ENCODE assay signal across 21 mouse cellular contexts in the genomic region with DNA sequence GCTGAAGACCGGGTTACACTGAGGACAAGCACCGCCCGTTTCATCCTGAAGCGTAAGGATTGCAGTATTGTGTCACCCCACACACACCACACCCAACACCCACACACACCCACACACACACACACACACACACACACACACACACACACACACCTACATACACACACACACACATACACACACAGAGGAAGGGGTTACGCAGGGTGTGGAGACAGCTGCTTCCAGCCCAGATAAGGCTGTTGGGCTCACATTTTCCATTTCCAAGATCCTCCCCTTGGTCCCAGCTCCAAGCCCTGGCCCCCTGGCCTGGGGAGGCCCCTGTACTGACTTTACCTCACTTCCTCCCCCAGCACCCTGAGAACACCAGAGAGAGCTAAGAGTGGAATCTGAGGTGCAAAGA. TPM values are rescaled to one million over a fixed set of nuclear protein-coding genes. Genes with fewer than 3 reads are reported as not detected.
DNase-seq lines count a peak whose midpoint lies in the region; ATAC-seq and TF ChIP-seq lines count a peak whose summit lies in the region.
"Had no signal": no experiment of that assay in that cellular context is flagged by ENCODE, and none has a peak within 500 bp of the region (broad histone marks: within the 10 kb centered on the region; RNA-seq: fewer than 3 reads in every experiment).

No protein-coding gene starts in this region.

- H3K36me3 ChIP-seq in CH12.LX (replicated peaks in 1 of 2; ENCODE audit: control insufficient read depth in 1 of 2, insufficient read depth in 1 of 2, low read length in 1 of 2): no peaks in the 10 kb centered on the region
- no peaks in the 10 kb centered on the region for H3K36me3 ChIP-seq in heart, embryonic 10.5 days
- H3K36me3 ChIP-seq in heart, postnatal 0 days (replicated peaks; ENCODE audit: control insufficient read depth, insufficient read depth, low read length): no peaks in the 10 kb centered on the region
- H3K36me3 ChIP-seq in hindbrain, embryonic 13.5 days: no peaks in the 10 kb centered on the region
- H3K36me3 ChIP-seq: embryonic facial prominence, embryonic 13.5 days had no signal

- DNase-seq in heart, adult 11 months: peak; percentile 99
- no peak for DNase-seq in heart, adult 8-10 months (ENCODE audit: low spot score)
- DNase-seq in CH12.LX (ENCODE audit: extremely low read depth): peak; percentile 15
- DNase-seq in heart, embryonic 10.5 days (ENCODE audit: low spot score): no peak
- peak; percentile 71 for DNase-seq in heart, postnatal 0 days (ENCODE audit: low spot score)
- no peak for DNase-seq in embryo, embryonic 10 days (ENCODE audit: low spot score)
- DNase-seq in kidney, postnatal 10 days: no peak
- DNase-seq: cerebellum, adult 9-11 months; forebrain, postnatal 0 days; lung, adult 18-20 months; lung, postnatal 36 days; right cerebral cortex, postnatal 4 days had no signal

- no peak overlapping the region for H3K9ac ChIP-seq in CH12.LX (ENCODE audit: insufficient read depth, low read depth)
- H3K9ac ChIP-seq in heart, postnatal 0 days (replicated peaks; ENCODE audit: low read depth, low read length): no peak overlapping the region
- no peak overlapping the region for H3K9ac ChIP-seq in hindbrain, embryonic 13.5 days
- H3K9ac ChIP-seq: embryonic facial prominence, embryonic 13.5 days; forebrain, postnatal 0 days had no signal

- peaks cover 47% of the 10 kb centered on the region for H3K27me3 ChIP-seq in CH12.LX (replicated peaks)
- H3K27me3 ChIP-seq in heart, embryonic 10.5 days (ENCODE audit: insufficient read depth, poor library complexity, severe bottlenecking): no peaks in the 10 kb centered on the region
- H3K27me3 ChIP-seq in heart, postnatal 0 days (ENCODE audit: control insufficient read depth, insufficient read depth, low read length): no peaks in the 10 kb centered on the region
- peaks cover 26% of the 10 kb centered on the region for H3K27me3 ChIP-seq in hindbrain, embryonic 13.5 days

- ATAC-seq in heart, postnatal 0 days (ENCODE audit: insufficient read depth, low read depth): peak; percentile 74
- ATAC-seq in hindbrain, embryonic 13.5 days (ENCODE audit: low FRiP score): no peak
- ATAC-seq: forebrain, postnatal 0 days; hindbrain, postnatal 0 days; intestine, postnatal 0 days had no signal

- in situ Hi-C loops in CH12.LX (cut with MboI; ENCODE audit: low pct_ligation_motif_present, low pct_unique_long_range_greater_than_20kb, low sequenced_read_pairs): no loop called here

- no peak for TF ChIP-seq POLR2A in CH12.LX (IDR thresholded peaks at IDR 0.05; ENCODE audit: low read depth, low read length)

- H3K4me1 ChIP-seq in CH12.LX (ENCODE audit: control insufficient read depth in 1 of 2, insufficient read depth in 2 of 2): peaks cover 0 to 13% of the 10 kb centered on the region in 2 experiments; a peak in 2 of 4 replicates
- H3K4me1 ChIP-seq in heart, embryonic 10.5 days: peaks cover 69% of the 10 kb centered on the region
- peaks cover 51% of the 10 kb centered on the region for H3K4me1 ChIP-seq in heart, postnatal 0 days (ENCODE audit: control insufficient read depth, insufficient read depth)
- H3K4me1 ChIP-seq in hindbrain, embryonic 13.5 days (replicated peaks): peaks cover 10% of the 10 kb centered on the region

- H3K79me2 ChIP-seq in CH12.LX (replicated peaks; ENCODE audit: control insufficient read depth, extremely low read depth, insufficient read depth, poor library complexity, severe bottlenecking): no peaks in the 10 kb centered on the region

- no peak for TF ChIP-seq RAD21 in CH12.LX (IDR thresholded peaks at IDR 0.05; ENCODE audit: low read depth, low read length)

- TF ChIP-seq EP300 in CH12.LX (IDR thresholded peaks at IDR 0.05; ENCODE audit: low read length): no peak
- peak; percentile 99 for TF ChIP-seq EP300 in heart, postnatal 0 days (IDR thresholded peaks at IDR 0.05; ENCODE audit: low read depth)

- 29% methylated on average over 5 of the region's 5 CpGs for WGBS in heart, embryonic 10.5 days
- WGBS in heart, postnatal 0 days: 58% methylated on average over 5 of the region's 5 CpGs
- 95% methylated on average over 5 of the region's 5 CpGs for WGBS in hindbrain, embryonic 13.5 days

- dilution Hi-C loops in CH12.LX (cut with MboI; ENCODE audit: extremely low pct_ligation_motif_present, extremely low pct_unique_long_range_greater_than_20kb, low sequenced_read_pairs): no loop called here

- H3K4me2 ChIP-seq in CH12.LX (ENCODE audit: insufficient read depth, low read depth, poor library complexity, severe bottlenecking): no peak overlapping the region
- no peak overlapping the region for H3K4me2 ChIP-seq in heart, postnatal 0 days (ENCODE audit: low read depth, low read length)
- no peak overlapping the region for H3K4me2 ChIP-seq in hindbrain, embryonic 13.5 days
- H3K4me2 ChIP-seq: embryonic facial prominence, embryonic 13.5 days had no signal

- H3K9me3 ChIP-seq in CH12.LX (replicated peaks; ENCODE audit: low read length): no peaks in the 10 kb centered on the region
- no peaks in the 10 kb centered on the region for H3K9me3 ChIP-seq in heart, embryonic 10.5 days
- no peaks in the 10 kb centered on the region for H3K9me3 ChIP-seq in heart, postnatal 0 days (replicated peaks; ENCODE audit: control insufficient read depth, low read length)
- H3K9me3 ChIP-seq in hindbrain, embryonic 13.5 days: no peaks in the 10 kb centered on the region
- H3K9me3 ChIP-seq: embryonic facial prominence, embryonic 13.5 days had no signal

- H3K27ac ChIP-seq in CH12.LX (ENCODE audit: insufficient read depth, low read depth): no peak overlapping the region
- H3K27ac ChIP-seq in heart, embryonic 10.5 days: peak overlapping the region; percentile 93
- H3K27ac ChIP-seq in heart, postnatal 0 days (ENCODE audit: low read depth): peak overlapping the region; percentile 82
- H3K27ac ChIP-seq in hindbrain, embryonic 13.5 days: no peak overlapping the region
- H3K27ac ChIP-seq: embryonic facial prominence, embryonic 13.5 days; hindbrain, postnatal 0 days; stomach, postnatal 0 days had no signal

- no peak for TF ChIP-seq CTCF in CH12.LX (conservative IDR thresholded peaks at IDR 0.05 in 1 of 2, IDR thresholded peaks at IDR 0.05 in 1 of 2; ENCODE audit: low read depth in 2 of 2, low read length in 2 of 2)
- no peak for TF ChIP-seq CTCF in heart, postnatal 0 days (IDR thresholded peaks at IDR 0.05; ENCODE audit: low read depth)

- no peak overlapping the region for H3K4me3 ChIP-seq in CH12.LX (replicated peaks in 1 of 3; ENCODE audit: low read depth in 2 of 3, low read length in 2 of 3, poor library complexity in 1 of 3)
- no peak overlapping the region for H3K4me3 ChIP-seq in heart, embryonic 10.5 days
- no peak overlapping the region for H3K4me3 ChIP-seq in heart, postnatal 0 days (ENCODE audit: low read depth, low read length)
- no peak overlapping the region for H3K4me3 ChIP-seq in hindbrain, embryonic 13.5 days
- H3K4me3 ChIP-seq: embryonic facial prominence, embryonic 13.5 days had no signal

TF ChIP-seq in CH12.LX, 34 proteins besides CTCF, POLR2A, EP300 and RAD21:
- TF ChIP-seq NRF1 (IDR thresholded peaks at IDR 0.05; ENCODE audit: low read depth, low read length) (no peak), MEF2A (IDR thresholded peaks at IDR 0.05; ENCODE audit: borderline replicate concordance, low read depth, low read length) (peak; percentile 29; the same call in 1 of the 2 replicates)

RNA-seq across cellular contexts. Expression of a gene that starts 5.2 kb away (rescaled TPM):
- 10 to 100 TPM; 13.6 to 18.9 (median 16.5) TPM for total RNA-seq in heart, adult 8-10 months (2022)
- total RNA-seq in CH12.LX (2012; rRNA removed) (0.25 and 0.47 TPM in 2 replicates), CH12.LX (2014; rRNA removed) (0.26 and 0.47 TPM in 2 replicates)
- polyA plus RNA-seq in CH12.LX (2012; ENCODE audit: insufficient read length, low read depth): 0.10 TPM in 1 of 2 replicates, not detected in the other
- 148 and 184 TPM in 2 replicates for polyA plus RNA-seq in heart, embryonic 10.5 days (2016; fragmentation: Nextera tagmentation; extraction: Ambion mirVana)
- total RNA-seq in heart, postnatal 0 days (2014; rRNA removed; ENCODE audit: low replicate concordance): 88.5 and 93.0 TPM in 2 replicates
- polyA plus RNA-seq in heart, postnatal 0 days (2015; fragmentation: Nextera tagmentation; extraction: Ambion mirVana): 72.9 and 79.2 TPM in 2 replicates
- 6.2 and 6.4 TPM in 2 replicates for polyA plus RNA-seq in hindbrain, embryonic 13.5 days (2015; fragmentation: Nextera tagmentation; extraction: Ambion mirVana)

RNA-seq across cellular contexts. Expression of a gene that starts 18.7 kb away (rescaled TPM):
- under 1 TPM in 2 of 4 experiments, not detected in 2; 0.32 to 0.44 TPM for total RNA-seq in heart, adult 8-10 months (2022)
- total RNA-seq in CH12.LX (2012; rRNA removed) (0.13 TPM in 2 replicates), CH12.LX (2014; rRNA removed) (not detected in 2 replicates)
- 0.19 TPM in 1 of 2 replicates, not detected in the other for polyA plus RNA-seq in CH12.LX (2012; ENCODE audit: insufficient read length, low read depth)
- not detected in 2 replicates for polyA plus RNA-seq in heart, embryonic 10.5 days (2016; fragmentation: Nextera tagmentation; extraction: Ambion mirVana)
- total RNA-seq in heart, postnatal 0 days (2014; rRNA removed; ENCODE audit: low replicate concordance): 5.3 TPM in 1 of 2 replicates, not detected in the other
- 0.05 TPM in 1 of 2 replicates, not detected in the other for polyA plus RNA-seq in heart, postnatal 0 days (2015; fragmentation: Nextera tagmentation; extraction: Ambion mirVana)
- not detected in 2 replicates for polyA plus RNA-seq in hindbrain, embryonic 13.5 days (2015; fragmentation: Nextera tagmentation; extraction: Ambion mirVana)
- total RNA-seq: forebrain, postnatal 0 days; hindbrain, postnatal 0 days; layer of hippocampus, postnatal 14 days; megakaryocyte-erythroid progenitor cell, adult 5-6 weeks had no signal
- polyA plus RNA-seq: forebrain, postnatal 0 days; hindbrain, postnatal 0 days; midbrain, postnatal 0 days; neural tube, embryonic 11.5 days had no signal

RNA-seq across cellular contexts. Expression of a gene that starts 24.5 kb away (rescaled TPM):
- 10 to 100 TPM; 42.4 to 49.4 (median 45.9) TPM for total RNA-seq in heart, adult 8-10 months (2022)
- total RNA-seq in CH12.LX (2012; rRNA removed) (245 and 334 TPM in 2 replicates), CH12.LX (2014; rRNA removed) (115 and 174 TPM in 2 replicates)
- 729 and 816 TPM in 2 replicates for polyA plus RNA-seq in CH12.LX (2012; ENCODE audit: insufficient read length, low read depth)
- polyA plus RNA-seq in heart, embryonic 10.5 days (2016; fragmentation: Nextera tagmentation; extraction: Ambion mirVana): 133 and 186 TPM in 2 replicates
- 20.5 and 20.9 TPM in 2 replicates for total RNA-seq in heart, postnatal 0 days (2014; rRNA removed; ENCODE audit: low replicate concordance)
- 41.3 and 42.1 TPM in 2 replicates for polyA plus RNA-seq in heart, postnatal 0 days (2015; fragmentation: Nextera tagmentation; extraction: Ambion mirVana)
- polyA plus RNA-seq in hindbrain, embryonic 13.5 days (2015; fragmentation: Nextera tagmentation; extraction: Ambion mirVana): 74.5 and 79.9 TPM in 2 replicates

RNA-seq across cellular contexts. Expression of a gene that starts 54.4 kb away (rescaled TPM):
- under 1 TPM in 1 of 4 experiments, not detected in 3; 0.28 TPM for total RNA-seq in heart, adult 8-10 months (2022)
- total RNA-seq in CH12.LX (2012; rRNA removed) (0.08 TPM in 1 of 2 replicates, not detected in the other), CH12.LX (2014; rRNA removed) (not detected in 2 replicates)
- not detected in 2 replicates for polyA plus RNA-seq in CH12.LX (2012; ENCODE audit: insufficient read length, low read depth)
- 0.39 and 2.0 TPM in 2 replicates for polyA plus RNA-seq in heart, embryonic 10.5 days (2016; fragmentation: Nextera tagmentation; extraction: Ambion mirVana)
- total RNA-seq in heart, postnatal 0 days (2014; rRNA removed; ENCODE audit: low replicate concordance): not detected in 2 replicates
- polyA plus RNA-seq in heart, postnatal 0 days (2015; fragmentation: Nextera tagmentation; extraction: Ambion mirVana): 0.19 and 0.62 TPM in 2 replicates
- polyA plus RNA-seq in hindbrain, embryonic 13.5 days (2015; fragmentation: Nextera tagmentation; extraction: Ambion mirVana): 7.5 and 9.3 TPM in 2 replicates
- total RNA-seq: megakaryocyte-erythroid progenitor cell, adult 5-6 weeks had no signal
- polyA plus RNA-seq: stomach, postnatal 0 days had no signal

Comparison
In these comparisons a context has a peak if more than half of its experiments do, and no peak if none do; other contexts are left out.
1. DNase-seq: peak in heart, adult 11 months (single experiment), CH12.LX (single experiment) and heart, postnatal 0 days (single experiment); none in heart, adult 8-10 months (single experiment), heart, embryonic 10.5 days (single experiment), embryo, embryonic 10 days (single experiment) and kidney, postnatal 10 days (single experiment).
2. H3K27ac ChIP-seq: peak in heart, embryonic 10.5 days (single experiment) and heart, postnatal 0 days (single experiment); none in CH12.LX (single experiment) and hindbrain, embryonic 13.5 days (single experiment).